ENCODE assay signal across 8 mouse cellular contexts in the genomic region with DNA sequence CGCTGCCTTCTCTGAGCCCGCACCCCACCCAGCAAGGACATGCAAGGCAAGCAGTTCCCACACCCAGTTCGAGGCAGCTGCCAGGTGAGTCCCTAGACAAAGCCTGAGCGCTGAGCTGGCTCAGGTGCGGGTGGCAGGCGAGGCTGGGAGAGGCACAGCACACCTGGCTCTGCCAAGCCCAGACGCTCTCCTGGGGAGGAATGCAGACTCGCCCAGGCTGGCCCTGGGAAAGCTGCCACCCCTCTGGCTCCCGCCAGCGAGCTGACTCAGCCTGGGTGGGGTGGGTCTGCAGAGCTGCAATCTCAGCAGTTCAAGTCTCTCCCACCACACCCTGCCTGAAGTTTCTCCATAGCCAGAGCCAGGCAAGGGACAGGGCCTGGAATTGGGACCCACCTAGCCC. TPM values are rescaled to one million over a fixed set of nuclear protein-coding genes. Genes with fewer than 3 reads are reported as not detected.
DNase-seq lines count a peak whose midpoint lies in the region; ATAC-seq and TF ChIP-seq lines count a peak whose summit lies in the region.

No protein-coding gene starts in this region.

- TF ChIP-seq CTCF in Patski (IDR thresholded peaks at IDR 0.05) = no peak

- POLR2A ChIA-PET in Patski (lab: Charles Lee) = no interaction called here

- H3K4me1 ChIP-seq in heart, embryonic 15.5 days (replicated peaks) = peaks cover 26% of the 10 kb centered on the region
- peaks cover 10% of the 10 kb centered on the region; the same call in 1 of the 2 replicates for H3K4me1 ChIP-seq in liver, embryonic 12.5 days

- H3K9me3 ChIP-seq in heart, embryonic 15.5 days (replicated peaks) = no peaks in the 10 kb centered on the region
- H3K9me3 ChIP-seq in liver, embryonic 12.5 days (replicated peaks) = no peaks in the 10 kb centered on the region

- H3K9ac ChIP-seq in heart, embryonic 15.5 days = no peak overlapping the region
- no peak overlapping the region for H3K9ac ChIP-seq in liver, embryonic 12.5 days

- no peaks in the 10 kb centered on the region for H3K36me3 ChIP-seq in heart, embryonic 15.5 days
- no peaks in the 10 kb centered on the region for H3K36me3 ChIP-seq in liver, embryonic 12.5 days

- H3K4me3 ChIP-seq in heart, embryonic 15.5 days = no peak overlapping the region
- H3K4me3 ChIP-seq in liver, embryonic 12.5 days = no peak overlapping the region

- no peaks in the 10 kb centered on the region for H3K27me3 ChIP-seq in Patski
- no peaks in the 10 kb centered on the region for H3K27me3 ChIP-seq in heart, embryonic 15.5 days
- 0 out of 2 replicates have a peak, but pooled peaks cover 3% of the 10 kb centered on the region for H3K27me3 ChIP-seq in liver, embryonic 12.5 days (replicated peaks)

- no peak overlapping the region for H3K4me2 ChIP-seq in heart, embryonic 15.5 days
- no peak overlapping the region for H3K4me2 ChIP-seq in liver, embryonic 12.5 days

- peak; percentile 20; the same call in 1 of the 2 replicates for ATAC-seq in frontal cortex, adult (ENCODE audit: low TSS enrichment)
- peak; percentile 19 for ATAC-seq in Patski
- no peak for ATAC-seq in heart, embryonic 15.5 days (replicated peaks; ENCODE audit: insufficient number of reproducible peaks, insufficient read depth, low FRiP score, low read depth)
- no peak for ATAC-seq in liver, embryonic 12.5 days

- H3K27ac ChIP-seq in heart, embryonic 15.5 days = peak overlapping the region; percentile 20; the same call in 1 of the 2 replicates
- H3K27ac ChIP-seq in liver, embryonic 12.5 days = no peak overlapping the region

- in situ Hi-C loops in Patski (cut with MboI; ENCODE audit: low pct_unique_long_range_greater_than_20kb) = no loop called here

- 42% methylated on average over 10 of the region's 10 CpGs for WGBS in heart, embryonic 15.5 days
- WGBS in liver, embryonic 12.5 days (ENCODE audit: insufficient replicate concordance) = 40% methylated on average over 10 of the region's 10 CpGs

- CTCF ChIA-PET in Patski (lab: Charles Lee) = interaction anchor here (1.8 to 8.2 kb wide), 2 partner anchors 9 to 21 kb away, joined by 3 to 210 read pairs; no protein-coding TSS in a partner anchor

- no peak for DNase-seq in frontal cortex, postnatal 25 days (ENCODE audit: low spot score in 2 of 2)
- DNase-seq in Patski (ENCODE audit: low read depth, low spot score) = peak; percentile 31
- peak; percentile 86 for DNase-seq in lung, postnatal 25 days (ENCODE audit: low spot score)
- DNase-seq in yolk sac, embryonic 10.5 days (ENCODE audit: low spot score) = no peak
- DNase-seq in left cerebral cortex, adult 9 months (ENCODE audit: low spot score in 2 of 2) = no peak

RNA-seq across cellular contexts. Expression of gene Krt42, which starts 17.4 kb away (rescaled TPM):
- polyA plus RNA-seq in Patski (2021) = 0.08 TPM
- not detected in 2 replicates for polyA plus RNA-seq in heart, embryonic 15.5 days (2015; fragmentation: Nextera tagmentation; extraction: Ambion mirVana)
- polyA plus RNA-seq in liver, embryonic 12.5 days (2016; fragmentation: Nextera tagmentation; extraction: Ambion mirVana) = not detected in 2 replicates

RNA-seq across cellular contexts. Expression of gene Krt17, which starts 26.2 kb away (rescaled TPM):
- 0.10 TPM for polyA plus RNA-seq in Patski (2021)
- 5.2 and 42.7 TPM in 2 replicates for polyA plus RNA-seq in heart, embryonic 15.5 days (2015; fragmentation: Nextera tagmentation; extraction: Ambion mirVana)
- 0.27 and 0.30 TPM in 2 replicates for polyA plus RNA-seq in liver, embryonic 12.5 days (2016; fragmentation: Nextera tagmentation; extraction: Ambion mirVana)

RNA-seq across cellular contexts. Expression of gene Eif1, which starts 32.7 kb away (rescaled TPM):
- 674 TPM for polyA plus RNA-seq in Patski (2021)
- 1,413 and 1,738 TPM in 2 replicates for polyA plus RNA-seq in heart, embryonic 15.5 days (2015; fragmentation: Nextera tagmentation; extraction: Ambion mirVana)
- polyA plus RNA-seq in liver, embryonic 12.5 days (2016; fragmentation: Nextera tagmentation; extraction: Ambion mirVana) = 1,823 and 1,858 TPM in 2 replicates

RNA-seq across cellular contexts. Expression of gene Krt16, which starts 38.3 kb away (rescaled TPM):
- not detected for polyA plus RNA-seq in Patski (2021)
- 0.27 TPM in 1 of 2 replicates, not detected in the other for polyA plus RNA-seq in heart, embryonic 15.5 days (2015; fragmentation: Nextera tagmentation; extraction: Ambion mirVana)
- not detected in 2 replicates for polyA plus RNA-seq in liver, embryonic 12.5 days (2016; fragmentation: Nextera tagmentation; extraction: Ambion mirVana)

RNA-seq across cellular contexts. Expression of gene Gast, which starts 47.2 kb away (rescaled TPM):
- not detected for polyA plus RNA-seq in Patski (2021)
- polyA plus RNA-seq in heart, embryonic 15.5 days (2015; fragmentation: Nextera tagmentation; extraction: Ambion mirVana) = not detected in 2 replicates
- not detected in 2 replicates for polyA plus RNA-seq in liver, embryonic 12.5 days (2016; fragmentation: Nextera tagmentation; extraction: Ambion mirVana)

Comparison
In these comparisons a context has a peak if more than half of its experiments do, and no peak if none do; other contexts are left out.
1. ATAC-seq: peak in frontal cortex, adult (single experiment) and Patski (single experiment); none in heart, embryonic 15.5 days (single experiment) and liver, embryonic 12.5 days (single experiment).
2. DNase-seq: peak in Patski (single experiment) and lung, postnatal 25 days (single experiment); none in frontal cortex, postnatal 25 days (0 of 2), yolk sac, embryonic 10.5 days (single experiment) and left cerebral cortex, adult 9 months (0 of 2).